Mouse (Mus musculus): ENCODE data around the gene Phactr1. TPM values are rescaled to one million over a fixed set of nuclear protein-coding genes. Genes with fewer than 3 reads are reported as not detected.

Phactr1 gene
- polyA plus RNA-seq, 2 experiments from 2014 or later = 0.65 TPM; not detected in 1

DNA sequence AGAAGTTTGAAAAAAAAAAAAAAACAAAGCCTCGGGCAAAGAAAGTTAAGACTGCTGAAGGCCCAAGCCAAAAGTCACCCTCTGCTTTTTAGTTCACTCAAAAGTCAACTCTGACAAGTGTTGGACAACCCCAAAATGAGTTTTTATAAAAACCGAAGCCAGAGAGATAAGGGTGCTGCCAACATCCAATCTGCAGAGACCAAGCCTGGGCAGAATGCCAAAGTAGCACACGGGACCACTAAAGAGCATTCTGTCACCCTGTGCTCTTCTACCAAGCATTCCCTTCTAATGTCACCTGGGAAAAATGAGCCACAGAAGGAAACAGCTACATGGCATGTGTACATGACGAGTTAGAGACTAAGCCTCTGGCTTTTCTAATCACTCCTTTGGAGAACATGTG lies 454.0 kb downstream of the Phactr1 start:
- ATAC-seq = no peak

DNA sequence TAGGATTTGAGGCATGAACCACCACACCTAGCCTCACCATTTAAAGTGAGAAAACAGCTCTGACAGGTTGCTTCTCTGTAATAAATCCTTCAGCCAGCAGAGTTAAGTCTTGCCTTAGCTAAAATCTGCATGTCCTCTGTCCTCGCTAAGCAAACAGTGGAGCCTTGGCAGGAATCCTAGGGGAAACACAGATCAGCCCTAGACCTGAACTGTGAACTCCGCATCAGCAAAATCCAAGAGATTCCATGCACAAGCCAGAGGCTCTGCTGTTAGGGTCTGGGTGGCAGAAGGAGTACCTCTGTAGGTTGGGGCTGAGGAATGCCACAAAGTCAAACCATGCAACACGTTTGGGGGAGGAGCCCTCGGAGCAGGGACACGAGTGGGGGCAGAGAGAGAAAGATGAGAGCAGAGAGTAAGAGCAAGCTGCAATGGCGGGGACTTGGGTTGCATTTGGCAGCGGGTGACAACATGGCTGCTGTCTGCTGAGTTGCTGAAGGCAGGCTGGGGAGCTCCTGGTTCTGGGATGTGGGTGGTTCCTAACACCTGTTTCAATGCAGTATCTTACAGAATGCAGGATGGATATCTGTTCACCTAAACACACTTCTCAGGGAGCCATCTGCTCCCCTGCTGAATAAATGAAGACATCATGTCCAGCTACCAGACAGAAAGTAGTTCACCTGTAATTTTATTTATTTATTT lies 464.4 kb downstream of the Phactr1 start:
- no peak for ATAC-seq

DNA sequence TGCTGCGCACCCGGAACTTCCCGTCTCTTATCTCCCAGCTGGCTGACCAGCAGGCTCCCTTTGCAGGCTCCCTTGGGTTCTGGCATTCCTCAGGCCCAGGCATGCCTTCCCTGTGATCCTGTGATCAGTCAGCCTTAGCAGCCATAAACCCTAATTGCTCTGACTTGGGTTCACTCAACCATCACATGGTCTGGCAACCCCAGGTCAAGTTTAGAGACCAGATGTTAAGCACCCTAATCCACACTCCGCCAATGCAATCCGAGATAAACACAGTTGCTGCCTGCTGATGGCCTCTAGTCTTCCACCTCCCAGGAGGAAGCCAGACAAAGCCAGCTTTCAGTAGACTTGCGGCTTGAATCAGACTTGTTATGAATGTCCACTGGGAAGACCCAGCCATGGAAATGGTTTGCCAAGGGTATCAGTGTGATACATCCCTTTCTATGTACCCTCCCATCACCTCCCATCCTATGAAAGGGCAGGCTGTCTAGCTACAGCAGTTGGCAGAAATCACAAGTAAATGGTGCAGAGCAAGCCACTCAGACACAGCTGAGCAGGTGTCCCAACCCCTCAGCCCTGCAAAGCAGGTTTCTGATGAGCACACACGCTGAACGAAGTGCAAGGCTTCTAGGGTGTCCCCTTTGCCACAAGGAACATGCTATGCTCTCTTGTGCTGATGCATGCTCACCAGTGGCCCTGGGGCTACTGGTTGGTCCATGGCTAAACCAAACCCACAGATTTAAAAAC lies 466.3 kb downstream of the Phactr1 start:
- ATAC-seq = no peak

DNA sequence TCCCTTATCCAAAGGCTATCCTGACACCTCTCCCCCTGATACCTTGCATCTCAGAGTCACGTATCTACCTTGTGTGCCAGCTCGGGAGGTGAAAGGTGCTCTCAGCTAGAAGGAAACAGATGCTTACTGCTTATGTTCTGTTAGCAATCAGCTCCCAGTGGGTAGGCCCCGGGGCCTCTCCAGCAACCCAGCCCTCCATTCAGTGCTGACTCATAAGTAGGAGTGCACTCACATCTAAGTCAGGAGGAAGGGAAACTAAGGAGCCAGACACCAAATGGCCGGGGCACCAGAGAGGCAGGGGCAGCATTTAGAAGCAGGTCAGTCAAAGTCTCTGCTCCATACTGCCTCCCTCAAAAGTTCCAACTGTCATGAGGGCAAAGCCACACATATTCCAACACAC lies 468.3 kb downstream of the Phactr1 start:
- no peak for ATAC-seq

DNA sequence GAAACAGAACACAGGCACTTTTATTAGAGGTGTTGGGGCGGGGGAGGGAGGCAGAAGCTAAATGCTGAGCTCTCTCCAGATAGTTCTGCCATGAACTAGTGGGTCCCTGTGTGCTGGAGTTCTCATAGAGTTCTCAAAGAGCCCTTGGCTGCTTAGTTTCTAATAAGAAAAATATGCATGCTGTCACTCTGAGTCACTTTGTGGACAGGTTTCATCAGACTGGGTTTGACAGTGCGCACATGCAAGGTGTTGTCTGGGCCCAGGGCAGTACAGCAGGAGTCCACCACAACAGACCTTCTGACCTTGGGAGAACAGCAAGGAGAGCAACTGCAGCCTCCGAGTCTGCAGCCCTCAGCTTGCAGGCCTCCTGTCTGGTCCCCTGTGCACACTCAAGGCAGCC lies 469.2 kb downstream of the Phactr1 start:
- no peak for ATAC-seq

DNA sequence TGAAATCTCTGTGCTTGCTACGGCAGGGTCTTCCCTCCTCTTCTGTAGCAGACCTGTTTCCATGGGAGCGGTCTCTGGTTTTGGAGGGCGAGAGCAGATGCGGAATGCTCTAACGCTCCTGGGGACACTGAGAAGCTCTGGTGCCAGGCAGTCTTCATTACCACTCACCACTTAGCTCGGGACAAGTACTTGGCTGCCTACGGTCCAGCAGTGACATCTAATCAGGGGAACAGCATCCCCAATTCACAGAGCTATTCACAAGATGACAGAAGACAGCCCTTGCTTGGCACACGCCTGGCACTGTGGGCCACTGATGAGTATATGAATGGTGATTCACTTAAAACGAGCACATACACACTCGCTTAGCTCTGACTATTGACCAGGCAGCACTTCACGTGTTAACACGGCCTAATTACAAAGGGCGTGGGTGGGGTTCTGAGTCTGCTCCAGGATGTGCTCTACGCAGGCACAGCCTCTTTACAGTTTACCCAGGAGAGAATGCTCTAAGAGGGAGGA lies 471.6 kb downstream of the Phactr1 start:
- ATAC-seq = no peak

DNA sequence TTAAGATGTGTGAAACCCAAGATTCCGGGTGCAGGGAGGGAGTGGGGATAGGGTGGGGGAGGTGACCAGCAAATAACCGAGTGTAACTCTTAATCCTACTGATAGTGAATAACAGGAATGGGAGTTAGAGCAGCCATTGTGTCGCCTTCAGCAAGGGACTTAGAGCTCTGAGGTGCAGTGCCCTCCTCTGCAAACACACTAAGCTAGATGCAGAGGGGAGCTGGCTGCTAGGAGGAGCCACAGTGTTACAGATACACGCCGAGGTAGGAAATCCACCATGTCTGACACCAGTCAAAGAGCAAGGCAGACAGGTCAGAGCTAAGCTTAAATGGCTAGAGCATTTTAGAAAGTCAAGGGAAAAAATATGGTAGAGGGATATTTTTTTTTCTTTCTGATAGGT lies 476.9 kb downstream of the Phactr1 start:
- no peak for ATAC-seq

DNA sequence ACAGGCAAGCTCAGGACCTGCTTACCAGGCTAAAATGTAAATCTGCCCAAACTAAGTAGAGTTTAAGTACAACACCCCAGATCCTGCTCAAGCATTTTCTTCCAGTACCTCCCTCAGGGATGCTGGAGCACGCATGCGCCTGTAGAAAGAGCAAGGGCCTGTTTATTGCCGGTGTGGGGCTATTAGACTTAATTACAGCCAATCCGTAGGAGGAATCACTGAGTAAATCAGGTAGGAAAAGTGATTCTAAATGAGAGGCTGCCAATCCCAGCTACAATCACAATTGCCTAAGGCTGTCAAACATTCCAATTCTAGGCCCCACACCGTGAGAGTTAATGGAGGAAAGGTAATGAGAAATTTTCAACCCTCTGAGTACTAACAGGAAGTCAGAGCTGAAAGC lies 477.9 kb downstream of the Phactr1 start:
- ATAC-seq = no peak

DNA sequence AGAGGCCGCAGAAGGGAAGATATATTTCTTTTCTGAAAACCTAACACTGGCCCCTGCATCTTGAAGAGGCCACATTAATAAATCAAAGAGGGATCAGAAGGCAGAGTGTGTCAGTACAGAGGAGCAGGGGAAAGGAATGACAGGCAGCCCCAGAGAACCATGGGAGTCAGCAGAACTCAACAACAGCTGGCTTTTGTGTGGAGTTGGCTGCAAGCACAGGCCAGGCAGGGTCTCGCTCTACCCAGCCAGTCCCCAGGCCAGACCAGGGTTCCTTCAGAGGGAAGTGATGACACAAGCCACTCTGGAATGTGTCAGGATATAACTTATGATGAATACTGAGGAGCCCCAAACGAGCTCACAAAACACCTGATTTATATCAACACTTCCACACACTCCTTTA lies 479.0 kb downstream of the Phactr1 start:
- ATAC-seq = no peak

DNA sequence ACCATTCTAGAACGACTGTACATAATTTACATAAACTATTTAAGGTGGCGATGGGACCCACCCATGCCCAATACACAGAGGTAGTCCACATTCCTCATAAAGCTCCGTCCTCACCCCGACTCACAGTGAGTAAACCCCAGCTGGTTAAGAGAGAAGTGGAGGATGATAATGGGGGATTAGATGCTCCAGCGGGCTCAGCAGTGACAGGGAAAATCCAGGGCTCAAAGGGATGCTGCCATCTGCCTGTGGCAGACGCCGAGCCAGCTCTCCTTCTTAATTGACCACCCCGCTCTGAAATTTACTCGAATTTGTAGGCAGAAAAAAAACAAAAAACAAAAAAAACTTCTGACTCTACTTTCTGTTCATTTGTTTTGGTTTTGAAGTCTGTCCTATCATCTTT lies 487.3 kb downstream of the Phactr1 start:
- ATAC-seq = no peak

DNA sequence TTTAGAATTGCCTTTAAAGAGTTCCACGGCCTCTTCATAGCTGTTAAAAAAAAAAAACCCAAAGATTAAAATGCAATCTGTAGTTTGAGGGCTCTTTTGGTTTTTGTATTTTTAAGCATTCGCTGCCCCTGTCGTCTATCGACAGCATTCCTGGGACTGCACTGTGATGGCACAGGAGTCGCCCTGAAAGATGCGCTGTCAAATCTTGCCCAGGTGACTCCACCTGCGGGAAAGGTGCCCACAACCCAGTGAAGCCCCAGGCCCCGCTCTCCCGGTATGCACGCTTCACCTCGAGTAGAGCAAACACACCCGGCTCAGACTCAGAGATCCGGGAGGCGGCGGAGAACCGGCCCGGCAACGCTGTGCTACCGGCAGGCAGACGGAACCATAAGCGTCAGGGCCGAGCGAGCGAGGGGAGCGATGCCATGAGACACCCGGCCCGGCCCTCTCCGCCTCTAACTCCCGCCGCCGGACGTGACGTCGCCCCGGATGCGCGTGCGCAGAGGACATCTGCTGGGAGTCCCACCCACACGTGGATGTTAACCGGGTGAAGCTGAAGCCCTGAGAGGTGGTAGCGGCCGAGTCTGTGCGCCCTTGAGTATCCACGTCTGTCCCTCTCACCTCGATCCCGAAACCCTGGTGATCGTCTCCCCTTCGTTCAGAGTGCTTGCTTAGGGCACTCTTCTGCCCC lies 490.7 kb downstream of the Phactr1 start, which contains the start of gene Tbc1d7:
TSS of gene Tbc1d7 (minus strand) at position 482 of the 691 bp plus-strand sequence.
- peak; percentile 83 for ATAC-seq

DNA sequence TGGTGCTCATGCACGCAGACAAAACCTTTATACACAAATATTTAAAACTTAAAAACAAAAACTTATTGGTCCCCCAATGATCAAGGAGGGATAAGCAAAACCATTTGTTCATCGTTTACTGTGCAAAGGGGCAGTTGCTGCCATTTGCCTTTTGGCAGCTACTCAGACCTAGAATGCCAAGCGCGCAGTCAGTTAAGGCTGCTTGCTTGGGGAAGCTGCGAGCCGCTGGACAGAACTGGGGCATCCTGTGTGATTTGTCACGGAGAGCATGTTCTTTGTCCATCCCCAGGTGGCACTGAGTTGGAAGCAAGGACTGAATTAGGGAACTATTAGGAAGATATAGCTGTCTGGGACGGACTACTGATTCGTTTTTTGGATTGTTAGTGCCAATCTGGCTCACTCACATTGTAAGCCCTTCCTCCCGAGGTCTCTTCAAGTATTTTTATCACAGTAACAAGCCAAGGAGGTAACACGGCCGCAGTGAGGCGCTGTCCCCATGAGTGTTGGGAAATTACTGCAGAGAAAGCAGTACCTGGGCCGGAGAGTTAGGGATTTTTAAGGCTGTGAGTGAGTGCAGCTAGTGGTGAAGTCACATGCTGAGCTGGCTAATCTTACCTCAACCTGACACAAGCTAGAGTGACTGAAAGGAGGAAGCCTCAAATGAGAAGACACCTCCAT lies 491.8 kb downstream of the Phactr1 start:
- ATAC-seq = no peak

DNA sequence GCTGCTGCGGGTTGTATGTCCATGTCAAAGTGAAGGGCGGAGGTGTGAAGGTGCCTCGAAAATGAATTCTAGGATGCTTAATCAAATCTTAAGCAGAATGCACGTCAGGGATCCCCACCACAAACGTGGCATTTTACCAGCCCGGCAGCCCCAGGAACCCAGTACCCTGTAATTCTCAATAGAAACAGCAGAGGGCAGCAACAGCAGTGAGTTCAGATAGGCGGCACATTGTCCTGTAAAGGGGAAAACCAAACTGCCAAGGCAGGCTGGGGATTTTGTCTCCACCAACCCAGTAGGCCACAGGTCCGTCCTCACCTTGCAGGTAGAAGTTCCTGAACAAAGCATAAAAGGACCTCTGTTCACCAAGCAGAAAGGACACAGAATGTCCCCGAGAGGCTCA lies 492.8 kb downstream of the Phactr1 start:
- ATAC-seq = peak; percentile 26

DNA sequence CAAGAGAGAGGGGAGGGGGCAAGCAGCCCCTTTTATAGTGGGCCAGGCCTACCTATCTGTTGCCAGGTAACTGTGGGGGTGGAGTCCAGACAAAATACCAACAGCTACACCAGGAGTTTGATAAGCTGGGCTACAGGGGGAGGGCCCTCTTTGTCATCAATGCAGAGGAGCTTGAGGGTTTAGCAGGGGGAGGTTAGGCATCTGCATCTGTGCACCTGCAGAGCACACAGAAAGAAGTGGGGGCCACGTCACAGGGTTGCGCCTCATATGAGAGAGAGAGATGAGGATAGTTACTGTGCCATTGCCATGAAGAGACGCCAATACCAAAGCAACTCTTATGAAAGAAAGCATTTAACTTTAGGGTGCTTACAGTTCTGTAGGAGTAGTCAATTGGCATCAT lies 496.3 kb downstream of the Phactr1 start:
- peak; percentile 20 for ATAC-seq

DNA sequence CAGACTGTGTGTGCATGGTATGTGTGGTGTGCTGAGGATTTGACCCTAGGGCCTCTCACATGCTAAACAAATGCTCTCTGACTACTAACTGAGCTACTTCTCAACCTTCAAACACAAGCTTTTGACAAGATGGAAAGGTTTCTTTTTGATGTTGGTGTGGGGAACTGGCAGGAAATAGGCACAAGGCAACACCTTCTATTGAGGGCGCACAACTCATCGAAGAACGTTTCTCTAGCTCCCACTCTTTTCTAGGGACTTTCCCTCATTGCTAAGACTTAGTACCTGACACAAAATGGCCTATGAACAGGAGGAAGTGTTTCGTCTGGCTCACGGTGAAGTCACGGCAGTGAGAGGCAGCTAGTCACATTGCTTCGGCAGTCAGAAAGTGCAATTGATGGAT lies 496.9 kb downstream of the Phactr1 start:
- ATAC-seq = peak; percentile 85

DNA sequence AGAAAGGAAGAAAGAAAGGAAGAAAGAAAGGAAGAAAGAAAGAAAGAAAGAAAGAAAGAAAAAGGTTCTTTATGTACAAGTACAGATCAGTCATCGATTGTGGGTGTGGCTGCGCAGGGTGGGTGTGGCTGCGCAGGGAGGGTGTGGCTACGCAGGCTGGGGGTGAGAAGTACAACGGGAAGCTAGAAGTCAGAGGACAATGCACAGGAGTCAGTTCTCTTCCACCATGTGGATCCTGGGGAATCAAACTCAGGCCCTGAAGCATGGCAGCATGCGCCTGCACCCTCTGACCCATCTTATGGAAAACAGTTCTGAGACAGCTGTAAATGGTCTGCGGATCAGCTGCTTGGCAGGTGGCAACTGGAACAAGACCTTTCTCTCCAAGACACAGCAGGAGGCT lies 500.7 kb downstream of the Phactr1 start:
- ATAC-seq = no peak

DNA sequence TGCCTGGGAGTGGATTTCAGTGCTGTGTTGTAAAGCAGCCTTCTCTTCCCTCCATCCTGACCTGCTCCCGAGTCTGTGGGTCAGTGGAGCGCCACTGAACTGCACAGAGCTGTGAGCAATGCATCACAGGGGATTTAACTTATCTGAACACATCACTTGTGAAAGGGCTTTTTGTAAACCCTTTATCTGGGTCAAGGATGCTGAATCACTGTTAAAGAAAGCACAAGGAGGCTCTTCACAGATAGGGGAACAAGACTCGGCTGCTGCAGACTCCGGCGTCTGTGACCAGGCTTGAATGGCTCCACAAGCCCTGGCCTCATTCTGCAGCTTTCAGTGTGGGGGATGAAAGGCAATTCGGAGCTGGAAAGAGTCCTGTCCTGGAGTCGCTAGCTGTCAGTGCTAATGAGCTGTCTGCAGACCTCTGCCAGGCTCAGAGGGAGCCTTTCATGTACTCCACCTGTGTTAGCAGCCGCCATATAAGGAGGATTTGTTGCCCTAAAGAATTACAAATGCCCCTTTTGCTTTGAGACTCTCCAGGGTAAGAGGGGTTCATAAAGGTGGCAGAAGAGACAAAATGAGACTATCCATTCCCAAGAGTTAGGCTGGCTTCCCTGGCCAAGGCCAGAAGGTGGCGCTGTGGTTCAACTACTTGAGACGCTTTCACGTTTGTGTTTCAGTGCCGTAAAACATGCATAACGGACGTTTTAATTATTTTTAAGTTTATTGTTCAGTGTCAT lies 502.2 kb downstream of the Phactr1 start:
- peak; percentile 85 for ATAC-seq

DNA sequence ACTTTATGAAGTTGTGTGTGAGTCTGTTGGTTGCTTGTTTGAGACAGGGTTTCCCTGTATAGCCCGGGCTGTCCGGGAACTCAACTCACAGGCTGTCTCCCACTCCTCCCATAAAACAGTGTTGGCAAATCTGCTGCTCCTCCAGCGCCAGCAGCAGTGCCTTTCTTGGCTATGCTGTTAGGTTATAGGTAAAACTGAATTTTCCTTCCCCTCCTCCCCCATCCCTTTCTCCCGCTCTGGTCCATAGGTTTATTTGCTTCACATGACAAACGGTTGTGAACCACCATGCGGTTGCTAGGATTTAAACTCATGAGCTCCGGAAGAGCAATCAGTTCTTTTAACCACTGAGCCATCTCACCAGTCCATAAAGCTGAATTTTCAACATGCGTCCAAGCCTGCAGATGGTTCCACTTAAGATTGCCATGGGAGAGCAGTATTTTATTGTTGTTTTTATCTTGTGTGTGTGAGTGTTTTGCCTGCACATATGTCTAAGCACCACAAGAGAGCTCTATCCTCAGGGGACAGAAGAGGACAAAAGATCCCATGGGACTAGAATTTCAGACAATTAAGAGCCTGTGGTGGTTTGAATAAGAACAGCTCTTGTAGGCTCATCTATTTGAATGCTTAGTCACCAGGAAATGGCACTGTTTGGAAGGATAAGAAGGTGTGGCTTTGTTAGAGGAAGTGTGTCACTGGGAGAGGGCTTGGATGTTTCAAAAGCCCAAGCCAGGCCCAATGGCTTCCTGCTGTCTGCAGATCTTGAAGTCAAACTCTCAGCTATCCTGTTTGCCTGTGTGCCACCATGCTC lies 503.0 kb downstream of the Phactr1 start:
- ATAC-seq = no peak

DNA sequence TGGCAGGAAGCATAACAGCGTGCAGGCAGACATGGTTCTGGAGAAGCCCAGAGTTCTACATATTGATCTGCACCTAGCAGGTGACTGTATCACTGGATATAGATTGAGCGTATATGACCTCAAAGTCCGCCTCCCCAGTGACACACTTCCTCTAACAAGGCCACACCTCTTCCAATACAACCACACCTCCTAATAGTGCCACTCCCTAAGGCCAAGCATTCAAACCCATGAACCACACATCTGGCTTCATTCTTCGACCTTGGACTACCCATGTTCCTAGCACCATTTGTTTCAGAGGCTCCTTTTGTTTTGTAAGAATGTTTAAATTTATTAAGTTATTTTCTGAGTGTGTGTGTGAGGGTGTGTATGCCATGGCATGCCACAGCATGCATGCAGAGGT lies 507.3 kb downstream of the Phactr1 start:
- ATAC-seq = no peak

Measured in CD4-positive, CD25-positive, alpha-beta regulatory T cell, adult 4 months (primary cell).